In genomic region chr16:90626035-90626670, GRCm38 (mm10) we compare ENCODE assay signal across 13 mouse cellular contexts.
DNase-seq lines count a peak whose midpoint lies in the region; ATAC-seq and TF ChIP-seq lines count a peak whose summit lies in the region.
"Had no signal": no experiment of that assay in that cellular context is flagged by ENCODE, and none has a peak within 500 bp of the region (broad histone marks: within the 10 kb centered on the region; RNA-seq: fewer than 3 reads in every experiment).

No protein-coding gene starts in this region.

- H3K9me3 ChIP-seq in heart, postnatal 0 days (replicated peaks; ENCODE audit: control insufficient read depth, low read length): no peaks in the 10 kb centered on the region
- H3K9me3 ChIP-seq in heart, embryonic 11.5 days (replicated peaks; ENCODE audit: control insufficient read depth, low read length): no peaks in the 10 kb centered on the region
- 0 out of 2 replicates have a peak, but pooled peaks cover 4% of the 10 kb centered on the region for H3K9me3 ChIP-seq in embryonic facial prominence, embryonic 13.5 days
- no peaks in the 10 kb centered on the region for H3K9me3 ChIP-seq in embryonic facial prominence, embryonic 15.5 days (replicated peaks)
- no peaks in the 10 kb centered on the region for H3K9me3 ChIP-seq in lung, postnatal 0 days (ENCODE audit: low read length)
- H3K9me3 ChIP-seq: hindbrain, embryonic 15.5 days; midbrain, embryonic 15.5 days had no signal

- 0 out of 2 replicates have a peak overlapping the region, but pooled peaks have one; percentile 2 for H3K27ac ChIP-seq in heart, postnatal 0 days (ENCODE audit: low read depth)
- no peak overlapping the region for H3K27ac ChIP-seq in heart, embryonic 11.5 days (ENCODE audit: low read depth, low read length)
- peak overlapping the region; percentile 63 for H3K27ac ChIP-seq in embryonic facial prominence, embryonic 13.5 days
- peak overlapping the region; percentile 61 for H3K27ac ChIP-seq in embryonic facial prominence, embryonic 15.5 days (replicated peaks)
- H3K27ac ChIP-seq in lung, postnatal 0 days (ENCODE audit: low read length): peak overlapping the region; percentile 82
- no peak overlapping the region for H3K27ac ChIP-seq in layer of hippocampus, adult 2 months
- H3K27ac ChIP-seq: hindbrain, embryonic 15.5 days; midbrain, embryonic 15.5 days had no signal

- H3K4me3 ChIP-seq in heart, postnatal 0 days (ENCODE audit: low read depth, low read length): no peak overlapping the region
- no peak overlapping the region for H3K4me3 ChIP-seq in heart, embryonic 11.5 days (ENCODE audit: low read depth, low read length)
- no peak overlapping the region for H3K4me3 ChIP-seq in embryonic facial prominence, embryonic 13.5 days
- no peak overlapping the region for H3K4me3 ChIP-seq in embryonic facial prominence, embryonic 15.5 days (replicated peaks)
- H3K4me3 ChIP-seq in lung, postnatal 0 days (ENCODE audit: low read depth, low read length): no peak overlapping the region
- H3K4me3 ChIP-seq in layer of hippocampus, adult 2 months: no peak overlapping the region
- H3K4me3 ChIP-seq: hindbrain, embryonic 15.5 days; midbrain, embryonic 15.5 days had no signal

- no peak overlapping the region for H3K4me2 ChIP-seq in heart, postnatal 0 days (ENCODE audit: low read depth, low read length)
- no peak overlapping the region for H3K4me2 ChIP-seq in heart, embryonic 11.5 days
- H3K4me2 ChIP-seq in embryonic facial prominence, embryonic 13.5 days: no peak overlapping the region
- H3K4me2 ChIP-seq in embryonic facial prominence, embryonic 15.5 days (replicated peaks): no peak overlapping the region
- H3K4me2 ChIP-seq in lung, postnatal 0 days (replicated peaks; ENCODE audit: low read depth, low read length): no peak overlapping the region
- H3K4me2 ChIP-seq: hindbrain, embryonic 15.5 days; midbrain, embryonic 15.5 days had no signal

- ATAC-seq in heart, postnatal 0 days (ENCODE audit: insufficient read depth, low read depth): no peak
- no peak for ATAC-seq in heart, embryonic 11.5 days (replicated peaks; ENCODE audit: insufficient number of reproducible peaks, low FRiP score, low TSS enrichment)
- no peak for ATAC-seq in embryonic facial prominence, embryonic 13.5 days (ENCODE audit: insufficient number of reproducible peaks, insufficient read depth, low FRiP score, low TSS enrichment, low read depth)
- ATAC-seq in embryonic facial prominence, embryonic 15.5 days (ENCODE audit: insufficient number of reproducible peaks, low FRiP score, low TSS enrichment, low read depth): no peak
- ATAC-seq in lung, postnatal 0 days: no peak
- ATAC-seq in inflammation-experienced regulatory T-cells, adult 6 months: no peak
- ATAC-seq: midbrain, embryonic 15.5 days had no signal

- no peak for TF ChIP-seq EP300 in heart, postnatal 0 days (IDR thresholded peaks at IDR 0.05; ENCODE audit: low read depth)
- TF ChIP-seq EP300 in lung, postnatal 0 days (IDR thresholded peaks at IDR 0.05): no peak

- H3K27me3 ChIP-seq in heart, postnatal 0 days (ENCODE audit: control insufficient read depth, insufficient read depth, low read length): no peaks in the 10 kb centered on the region
- H3K27me3 ChIP-seq in heart, embryonic 11.5 days (ENCODE audit: control insufficient read depth, insufficient read depth, low read length): no peaks in the 10 kb centered on the region
- no peaks in the 10 kb centered on the region for H3K27me3 ChIP-seq in embryonic facial prominence, embryonic 13.5 days
- no peaks in the 10 kb centered on the region for H3K27me3 ChIP-seq in embryonic facial prominence, embryonic 15.5 days
- no peaks in the 10 kb centered on the region for H3K27me3 ChIP-seq in lung, postnatal 0 days (replicated peaks; ENCODE audit: insufficient read depth, low read length)
- H3K27me3 ChIP-seq: hindbrain, embryonic 15.5 days; midbrain, embryonic 15.5 days had no signal

- DNase-seq in heart, postnatal 0 days (ENCODE audit: low spot score): no peak
- peak; percentile 33 for DNase-seq in lung, postnatal 0 days (ENCODE audit: low spot score)
- DNase-seq in layer of hippocampus, adult 2 months (ENCODE audit: low spot score in 2 of 2): no peak
- DNase-seq in cerebellum, adult 11 months: no peak
- DNase-seq: cerebellum, adult 2 months; kidney, postnatal 25 days; liver had no signal

- no peak for TF ChIP-seq CTCF in heart, postnatal 0 days (IDR thresholded peaks at IDR 0.05; ENCODE audit: low read depth)
- TF ChIP-seq CTCF in lung, postnatal 0 days (IDR thresholded peaks at IDR 0.05): no peak
- no peak for TF ChIP-seq CTCF in layer of hippocampus, adult 2 months (conservative IDR thresholded peaks at IDR 0.05)

- 62% methylated on average over 9 of the region's 9 CpGs for WGBS in heart, postnatal 0 days
- WGBS in heart, embryonic 11.5 days (ENCODE audit: insufficient replicate concordance): 69% methylated on average over 9 of the region's 9 CpGs
- 58% methylated on average over 9 of the region's 9 CpGs for WGBS in embryonic facial prominence, embryonic 13.5 days
- WGBS in embryonic facial prominence, embryonic 15.5 days: 55% methylated on average over 9 of the region's 9 CpGs
- 21% methylated on average over 9 of the region's 9 CpGs for WGBS in lung, postnatal 0 days

- peaks cover 20% of the 10 kb centered on the region for H3K4me1 ChIP-seq in heart, postnatal 0 days (ENCODE audit: control insufficient read depth, insufficient read depth)
- peaks cover 39% of the 10 kb centered on the region for H3K4me1 ChIP-seq in heart, embryonic 11.5 days (ENCODE audit: control insufficient read depth, insufficient read depth, low read length)
- peaks cover 81% of the 10 kb centered on the region for H3K4me1 ChIP-seq in embryonic facial prominence, embryonic 13.5 days
- peaks cover 79% of the 10 kb centered on the region for H3K4me1 ChIP-seq in embryonic facial prominence, embryonic 15.5 days
- H3K4me1 ChIP-seq in lung, postnatal 0 days (ENCODE audit: insufficient read depth, low read depth, low read length): peaks cover 23% of the 10 kb centered on the region

- H3K36me3 ChIP-seq in heart, postnatal 0 days (replicated peaks; ENCODE audit: control insufficient read depth, insufficient read depth, low read length): no peaks in the 10 kb centered on the region
- no peaks in the 10 kb centered on the region for H3K36me3 ChIP-seq in heart, embryonic 11.5 days (ENCODE audit: control insufficient read depth, insufficient read depth, low read length)
- H3K36me3 ChIP-seq in embryonic facial prominence, embryonic 13.5 days: no peaks in the 10 kb centered on the region
- H3K36me3 ChIP-seq in embryonic facial prominence, embryonic 15.5 days: no peaks in the 10 kb centered on the region
- no peaks in the 10 kb centered on the region for H3K36me3 ChIP-seq in lung, postnatal 0 days (ENCODE audit: insufficient read depth, low read length)
- H3K36me3 ChIP-seq: hindbrain, embryonic 15.5 days; midbrain, embryonic 15.5 days had no signal

- H3K9ac ChIP-seq in heart, postnatal 0 days (replicated peaks; ENCODE audit: low read depth, low read length): no peak overlapping the region
- no peak overlapping the region for H3K9ac ChIP-seq in heart, embryonic 11.5 days (ENCODE audit: low read depth, low read length)
- H3K9ac ChIP-seq in embryonic facial prominence, embryonic 13.5 days: no peak overlapping the region
- H3K9ac ChIP-seq in embryonic facial prominence, embryonic 15.5 days: no peak overlapping the region
- no peak overlapping the region for H3K9ac ChIP-seq in lung, postnatal 0 days (replicated peaks; ENCODE audit: low read depth)
- H3K9ac ChIP-seq: hindbrain, embryonic 15.5 days; midbrain, embryonic 15.5 days had no signal

Comparison
In these comparisons a context has a peak if more than half of its experiments do, and no peak if none do; other contexts are left out.
1. H3K27ac ChIP-seq: peak in heart, postnatal 0 days (single experiment), embryonic facial prominence, embryonic 13.5 days (single experiment), embryonic facial prominence, embryonic 15.5 days (single experiment) and lung, postnatal 0 days (single experiment); none in heart, embryonic 11.5 days (single experiment) and layer of hippocampus, adult 2 months (single experiment).